ENCODE assay signal across 8 mouse cellular contexts in the genomic region with DNA sequence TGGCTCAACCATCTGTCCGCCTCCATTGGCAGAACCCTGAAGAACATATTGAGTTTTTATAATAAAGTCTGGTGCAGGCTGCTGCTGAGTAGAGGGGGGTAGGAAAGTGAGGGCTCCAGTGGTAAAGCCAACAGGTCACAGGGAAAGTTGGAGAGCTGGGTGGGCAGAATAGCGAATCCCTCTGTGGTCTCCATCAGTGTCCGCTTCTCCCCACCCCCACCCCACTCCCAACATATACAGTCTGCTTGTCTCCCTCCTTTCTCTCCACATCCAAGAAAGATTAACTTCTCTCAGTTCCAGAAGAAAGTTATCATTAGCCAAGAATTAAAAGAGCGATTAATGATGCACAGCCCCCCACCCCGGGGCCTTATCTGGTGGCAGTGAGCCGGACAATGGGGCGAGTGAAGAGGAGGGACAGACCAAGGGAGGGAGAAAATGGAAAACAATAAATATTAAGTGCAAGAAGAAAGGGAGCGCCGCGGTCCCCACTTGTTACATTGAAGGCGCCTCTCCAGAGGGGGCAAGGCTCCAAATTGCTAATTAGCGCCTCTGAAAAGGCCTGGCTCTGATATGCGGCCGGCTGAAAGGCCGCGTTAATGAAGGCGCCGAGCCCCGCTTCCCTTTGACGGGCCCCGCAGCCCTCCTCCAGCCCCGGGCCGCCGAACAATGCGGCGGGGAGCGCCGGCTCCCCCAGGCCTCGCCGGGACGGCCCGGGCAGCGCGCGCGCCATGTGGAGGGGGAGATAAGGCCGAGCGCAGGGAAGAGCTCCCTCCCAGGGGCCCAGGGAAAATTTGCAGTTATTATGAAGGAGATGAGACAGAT. TPM values are rescaled to one million over a fixed set of nuclear protein-coding genes. Genes with fewer than 3 reads are reported as not detected.
DNase-seq lines count a peak whose midpoint lies in the region; ATAC-seq and TF ChIP-seq lines count a peak whose summit lies in the region.

No protein-coding gene starts in this region.

- H3K9ac ChIP-seq in heart, embryonic 12.5 days = peak overlapping the region; percentile 65
- peak overlapping the region; percentile 59 for H3K9ac ChIP-seq in hindbrain, embryonic 12.5 days
- peak overlapping the region; percentile 69 for H3K9ac ChIP-seq in midbrain, embryonic 11.5 days (ENCODE audit: low read length)

- no peak for DNase-seq in heart, adult 9 months (ENCODE audit: low spot score in 2 of 2)
- peak; percentile 94 for DNase-seq in G1E (ENCODE audit: low spot score)
- DNase-seq in midbrain, embryonic 11.5 days (ENCODE audit: low spot score, missing footprints) = peak; percentile 94
- DNase-seq in urinary bladder, postnatal 25 days (ENCODE audit: low spot score) = no peak
- no peak for DNase-seq in kidney, adult 9 months
- DNase-seq in thymus, postnatal 0 days (ENCODE audit: low spot score) = no peak

- no peaks in the 10 kb centered on the region for H3K36me3 ChIP-seq in heart, embryonic 12.5 days
- H3K36me3 ChIP-seq in G1E (replicated peaks) = no peaks in the 10 kb centered on the region
- H3K36me3 ChIP-seq in hindbrain, embryonic 12.5 days = no peaks in the 10 kb centered on the region
- no peaks in the 10 kb centered on the region for H3K36me3 ChIP-seq in midbrain, embryonic 11.5 days (ENCODE audit: control insufficient read depth, insufficient read depth, low read length)

- peak overlapping the region; percentile 43 for H3K4me3 ChIP-seq in heart, embryonic 12.5 days
- peak overlapping the region; percentile 68 for H3K4me3 ChIP-seq in G1E (ENCODE audit: low read depth, low read length)
- H3K4me3 ChIP-seq in hindbrain, embryonic 12.5 days = peak overlapping the region; percentile 32
- peak overlapping the region; percentile 23 for H3K4me3 ChIP-seq in midbrain, embryonic 11.5 days (ENCODE audit: low read depth, low read length)

- 0 out of 2 replicates have a peak, but pooled peaks cover 4% of the 10 kb centered on the region for H3K9me3 ChIP-seq in heart, embryonic 12.5 days (replicated peaks)
- no peaks in the 10 kb centered on the region for H3K9me3 ChIP-seq in G1E (replicated peaks)
- no peaks in the 10 kb centered on the region for H3K9me3 ChIP-seq in hindbrain, embryonic 12.5 days (replicated peaks)
- no peaks in the 10 kb centered on the region for H3K9me3 ChIP-seq in midbrain, embryonic 11.5 days (ENCODE audit: control insufficient read depth, low read length)

- 6% methylated on average over 38 of the region's 38 CpGs for WGBS in heart, embryonic 12.5 days
- WGBS in hindbrain, embryonic 12.5 days = 5% methylated on average over 38 of the region's 38 CpGs
- 6% methylated on average over 38 of the region's 38 CpGs for WGBS in midbrain, embryonic 11.5 days

- H3K4me1 ChIP-seq in heart, embryonic 12.5 days (replicated peaks) = peaks cover 23% of the 10 kb centered on the region
- peaks cover 42% of the 10 kb centered on the region for H3K4me1 ChIP-seq in G1E (ENCODE audit: insufficient read depth, low read depth, low read length)
- H3K4me1 ChIP-seq in hindbrain, embryonic 12.5 days = peaks cover 27% of the 10 kb centered on the region
- H3K4me1 ChIP-seq in midbrain, embryonic 11.5 days (ENCODE audit: control insufficient read depth, insufficient read depth, low read length) = peaks cover 20% of the 10 kb centered on the region

- no peak for TF ChIP-seq CTCF in G1E (IDR thresholded peaks at IDR 0.05; ENCODE audit: low read depth, low read length)

- peak overlapping the region; percentile 84 for H3K4me2 ChIP-seq in heart, embryonic 12.5 days
- peak overlapping the region; percentile 68 for H3K4me2 ChIP-seq in hindbrain, embryonic 12.5 days (replicated peaks)
- peak overlapping the region; percentile 54 for H3K4me2 ChIP-seq in midbrain, embryonic 11.5 days

- ATAC-seq in heart, embryonic 12.5 days (ENCODE audit: insufficient number of reproducible peaks, low FRiP score) = peak; percentile 63; the same call in 1 of the 2 replicates
- peak; percentile 58 for ATAC-seq in G1E (ENCODE audit: extremely low read depth, insufficient number of reproducible peaks, low FRiP score, poor library complexity, severe bottlenecking)
- ATAC-seq in hindbrain, embryonic 12.5 days (ENCODE audit: low FRiP score) = peak; percentile 78
- ATAC-seq in midbrain, embryonic 11.5 days (ENCODE audit: low FRiP score) = peak; percentile 79

- peaks cover 28% of the 10 kb centered on the region for H3K27me3 ChIP-seq in heart, embryonic 12.5 days (replicated peaks)
- peaks cover 6% of the 10 kb centered on the region; the same call in 1 of the 2 replicates for H3K27me3 ChIP-seq in G1E (ENCODE audit: insufficient read depth, low read length)
- peaks cover 32% of the 10 kb centered on the region for H3K27me3 ChIP-seq in hindbrain, embryonic 12.5 days
- H3K27me3 ChIP-seq in midbrain, embryonic 11.5 days (ENCODE audit: control insufficient read depth, insufficient read depth, low read length) = peaks cover 8% of the 10 kb centered on the region; the same call in 1 of the 2 replicates

- no peak overlapping the region for H3K27ac ChIP-seq in heart, embryonic 12.5 days (ENCODE audit: poor library complexity, severe bottlenecking)
- H3K27ac ChIP-seq in hindbrain, embryonic 12.5 days = no peak overlapping the region
- H3K27ac ChIP-seq in midbrain, embryonic 11.5 days (ENCODE audit: low read depth, low read length) = 0 out of 2 replicates have a peak overlapping the region, but pooled peaks have one; percentile 44

RNA-seq across cellular contexts. Expression of a gene that starts 21.2 kb away (rescaled TPM):
- 14.6 and 14.8 TPM in 2 replicates for polyA plus RNA-seq in heart, embryonic 12.5 days (2016; fragmentation: Nextera tagmentation; extraction: Ambion mirVana)
- total RNA-seq in G1E (2014; fragmentation: Nextera tagmentation) (58.1 and 95.0 TPM in 2 replicates), G1E (2017) (53.9 and 56.4 TPM in 2 replicates)
- polyA plus RNA-seq in G1E (2012) = 17.9 and 18.4 TPM in 2 replicates
- polyA plus RNA-seq in hindbrain, embryonic 12.5 days (2016; fragmentation: Nextera tagmentation; extraction: Ambion mirVana) = 23.5 and 24.6 TPM in 2 replicates
- polyA plus RNA-seq in midbrain, embryonic 11.5 days (2014; fragmentation: Nextera tagmentation; extraction: Ambion mirVana) = 16.7 and 19.2 TPM in 2 replicates
- polyA plus RNA-seq in thymus, postnatal 0 days (2015; fragmentation: Nextera tagmentation; extraction: Ambion mirVana) = 16.5 and 17.7 TPM in 2 replicates

Comparison
In these comparisons a context has a peak if more than half of its experiments do, and no peak if none do; other contexts are left out.
1. DNase-seq: peak in G1E (single experiment) and midbrain, embryonic 11.5 days (single experiment); none in heart, adult 9 months (0 of 2), urinary bladder, postnatal 25 days (single experiment), kidney, adult 9 months (single experiment) and thymus, postnatal 0 days (single experiment).
2. Peak in every context shown above with its lines, with median percentiles within 50 percentile points of each other: ATAC-seq, H3K4me2 ChIP-seq, H3K4me3 ChIP-seq and H3K9ac ChIP-seq.